Mouse (Mus musculus): ENCODE measurements around the gene Cpxcr1.

The Cpxcr1 gene

GRCm38 (mm10) chrX:116448644-116449043, at the start of gene Cpxcr1:
Gene Cpxcr1 (plus strand): TSS chrX:116448944.
- DNase-seq, result no peak

Measured in cerebellum, postnatal 36 days (tissue).